Mouse (Mus musculus) regulatory T cell (primary cell): Measurements from ENCODE around the gene Sncb.
"Not testable (repeated sequence)": the region's sequence is repeated elsewhere in the genome, so short reads cannot be mapped to it uniquely, and the experiment has no call there.

ENCODE experiments used
- in situ Hi-C: fragments of 300-600 bp; cut with MboI, MseI; formaldehyde crosslinking; loops from one replicate; pipeline ENCODE4 v1.15.1; 2025; ENCODE audit warnings: high pct_unique_total_duplicates

Gene Sncb

DNA sequence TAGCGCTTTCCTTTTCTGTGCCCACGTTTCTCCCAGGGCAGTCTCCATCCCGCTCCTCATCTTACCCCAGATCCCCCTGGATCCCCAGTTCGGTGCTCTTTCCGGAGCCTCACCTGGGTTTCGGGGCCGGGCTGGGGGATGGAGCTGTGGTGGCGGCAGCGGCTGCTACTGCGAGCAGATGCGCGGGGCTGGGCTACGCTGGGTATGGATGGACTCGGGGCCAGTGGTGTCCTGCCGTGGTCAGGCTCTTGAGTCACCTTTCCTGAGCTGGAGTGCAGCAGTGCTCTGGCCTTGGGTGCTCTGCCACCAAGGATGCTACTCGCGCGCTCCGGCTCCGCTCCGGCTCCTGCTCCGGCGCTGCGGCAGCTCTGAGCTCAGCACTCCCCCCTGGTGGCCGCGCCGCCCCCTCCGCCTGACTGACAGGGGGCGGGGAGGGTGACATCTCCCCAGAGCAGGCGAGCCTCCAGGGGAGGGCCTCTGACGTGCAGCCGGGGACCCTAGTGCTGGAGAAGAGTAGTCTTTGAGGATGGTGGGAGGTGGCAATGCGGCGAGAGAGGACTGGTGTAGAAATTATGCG lies at the start of gene Sncb:
TSS of gene Sncb (minus strand) at position 404 of the 577 bp plus-strand sequence.
- in situ Hi-C loops = no loop called here

DNA sequence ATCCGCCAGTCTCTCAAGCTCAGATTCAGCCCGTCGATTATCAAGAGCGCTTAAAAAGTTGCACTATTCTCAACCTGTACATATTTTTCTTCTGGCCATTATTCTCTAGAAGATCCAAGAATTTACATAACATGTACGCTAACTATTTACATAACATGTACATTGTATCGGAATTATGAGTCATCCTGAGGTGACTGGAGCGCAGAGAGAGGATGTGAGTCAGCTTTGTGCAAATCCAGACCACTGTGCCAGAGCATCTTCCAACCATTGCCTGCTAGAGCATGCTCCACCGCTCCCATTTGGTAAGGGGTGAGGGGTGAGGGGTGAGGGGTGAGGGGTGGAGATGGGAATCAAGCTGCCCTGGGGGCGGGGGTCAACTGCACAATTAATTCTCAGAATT lies 47.0 kb upstream of the Sncb start:
- in situ Hi-C loops = no loop called here

DNA sequence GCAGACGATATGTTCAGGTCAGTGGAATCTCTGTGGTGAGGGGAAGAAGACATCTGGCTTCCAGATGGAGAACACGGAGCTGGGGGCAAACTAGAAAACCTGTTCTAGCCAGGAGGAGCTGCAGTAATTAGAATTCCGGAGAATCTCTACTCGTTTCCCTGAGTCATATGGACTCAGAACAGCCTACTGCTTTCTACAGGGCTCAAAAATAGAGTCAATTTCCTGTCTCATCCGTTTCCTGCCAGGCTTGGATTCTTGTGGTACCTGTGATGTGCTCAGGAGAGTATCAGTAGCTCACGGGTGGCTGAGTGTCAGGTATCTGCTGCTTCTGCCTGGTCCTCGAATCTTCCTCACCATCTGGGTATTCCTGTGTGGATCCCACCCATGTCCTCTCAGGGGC lies 45.1 kb upstream of the Sncb start:
- in situ Hi-C loops = no loop called here

DNA sequence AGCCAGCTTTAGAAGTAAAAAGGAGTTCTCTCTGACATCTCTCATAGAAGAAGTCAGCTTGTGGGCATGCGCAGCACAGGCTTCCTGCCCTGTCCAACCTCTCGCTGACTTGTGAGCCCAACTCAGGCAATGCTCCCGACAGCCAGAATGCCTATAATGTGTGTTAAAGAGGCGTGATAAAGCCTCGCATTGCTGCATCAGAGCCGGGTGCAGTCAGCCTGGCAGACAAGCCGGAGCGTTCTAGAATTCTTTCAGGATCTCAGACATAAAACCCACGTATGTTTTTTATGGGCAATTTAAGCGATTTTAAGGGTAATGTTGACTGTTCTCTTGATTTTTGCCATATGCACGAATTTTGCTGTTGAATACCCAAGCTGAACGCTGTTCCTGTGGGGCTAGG lies 41.7 kb upstream of the Sncb start:
- in situ Hi-C loops = no loop called here

DNA sequence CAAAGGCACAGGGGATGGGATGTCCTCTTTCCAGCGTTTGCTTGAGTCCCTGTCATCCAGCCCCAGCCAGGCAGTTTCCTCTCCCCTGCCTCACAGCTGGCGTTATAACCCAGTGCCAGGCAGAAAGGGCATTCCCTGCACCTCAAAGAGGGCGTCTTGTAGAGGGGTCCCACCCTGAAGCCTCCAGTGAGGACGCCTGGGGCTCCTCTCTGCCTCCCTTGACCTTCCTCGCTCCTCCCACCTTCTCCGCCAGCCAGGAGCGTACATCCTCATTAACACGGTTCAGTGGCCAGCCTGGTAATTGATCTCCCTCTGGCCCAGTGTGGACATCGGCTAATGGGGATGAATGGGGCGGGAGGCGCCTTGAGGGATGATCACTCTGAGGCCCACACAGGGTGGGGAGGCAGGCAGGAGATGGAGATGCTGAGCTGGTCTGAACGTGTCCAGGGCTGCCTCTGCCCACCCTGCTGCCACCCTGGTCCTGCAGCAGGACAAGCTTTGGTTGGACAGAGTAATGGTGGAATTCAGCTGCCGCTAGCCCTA lies 40.1 kb upstream of the Sncb start:
- in situ Hi-C loops = no loop called here

DNA sequence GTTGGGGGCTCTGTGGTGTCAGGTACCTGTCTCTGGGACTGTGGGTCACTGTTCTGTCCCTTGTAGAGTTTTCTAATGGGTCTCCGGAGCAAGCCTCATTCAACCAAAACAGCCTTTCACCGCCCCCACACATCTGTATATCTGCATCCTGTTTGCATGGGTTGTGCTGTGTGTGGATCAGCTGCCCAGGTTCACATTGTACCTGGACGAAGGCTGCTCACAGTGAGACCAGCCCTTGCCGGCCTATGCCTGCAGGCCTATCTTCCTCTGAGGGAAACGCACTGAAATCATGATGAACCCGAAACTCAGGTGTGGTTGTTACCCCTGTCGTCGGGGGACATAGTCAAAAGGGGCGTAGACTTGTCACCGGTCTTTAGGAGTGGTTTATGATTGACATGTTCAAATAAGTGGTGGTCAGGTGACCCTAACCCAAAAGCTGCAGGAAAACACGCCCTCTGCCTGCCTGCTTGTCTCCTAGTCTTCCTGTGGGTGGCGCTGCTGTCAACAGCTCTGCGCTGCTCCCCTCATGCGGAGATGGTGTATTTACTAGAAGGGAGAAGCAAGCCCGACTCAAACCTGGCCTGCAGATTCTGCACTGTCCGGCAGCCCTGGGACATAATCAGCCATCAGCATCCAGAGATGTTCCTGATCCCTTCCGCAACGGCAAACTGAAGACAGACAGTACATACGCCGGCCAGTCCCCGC lies 38.9 kb upstream of the Sncb start:
- in situ Hi-C loops = no loop called here

DNA sequence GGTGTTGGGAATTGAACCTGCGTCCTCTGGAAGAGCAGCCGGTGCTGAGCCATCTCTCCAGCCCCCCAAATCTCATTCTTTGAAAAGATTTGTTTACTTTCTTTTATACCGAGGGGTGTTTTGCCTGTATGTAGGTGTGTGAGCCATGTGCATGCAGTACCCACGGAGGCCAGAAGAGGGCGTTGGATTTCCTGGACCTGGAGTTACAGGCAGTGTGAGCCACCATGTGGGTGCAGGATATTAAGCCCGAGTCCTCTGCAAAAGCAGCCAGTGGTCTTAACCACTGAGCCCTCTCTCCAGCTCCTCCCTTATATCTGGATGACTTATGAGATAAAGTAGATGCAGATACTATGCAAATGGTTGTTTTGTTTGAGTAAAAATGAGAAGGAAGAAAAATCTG lies 36.6 kb upstream of the Sncb start:
- in situ Hi-C loops = loop anchor here (5.0 kb wide), 1 partner anchor 84 kb away; no protein-coding TSS in a partner anchor

DNA sequence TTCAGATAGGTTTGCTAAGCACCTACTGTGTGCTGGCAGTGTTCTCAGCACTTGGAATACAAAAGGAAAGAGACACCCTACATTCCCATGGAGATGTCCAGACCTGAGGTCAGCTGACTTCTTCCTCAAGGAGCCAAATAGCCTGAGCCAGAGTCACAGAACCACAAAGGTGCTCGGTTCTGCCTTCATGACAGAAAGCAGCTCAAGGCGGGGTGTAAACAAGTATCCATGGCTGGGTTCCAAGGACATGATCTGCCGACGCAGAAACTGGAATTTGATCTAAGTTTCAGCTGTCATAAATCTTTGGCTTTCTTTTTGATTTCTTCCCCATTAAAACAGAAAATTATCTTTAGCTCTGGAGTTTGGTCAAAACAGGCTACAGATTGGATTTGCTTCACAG lies 33.8 kb upstream of the Sncb start:
- in situ Hi-C loops = loop anchor here (5.0 kb wide), 1 partner anchor 87 kb away; no protein-coding TSS in a partner anchor

DNA sequence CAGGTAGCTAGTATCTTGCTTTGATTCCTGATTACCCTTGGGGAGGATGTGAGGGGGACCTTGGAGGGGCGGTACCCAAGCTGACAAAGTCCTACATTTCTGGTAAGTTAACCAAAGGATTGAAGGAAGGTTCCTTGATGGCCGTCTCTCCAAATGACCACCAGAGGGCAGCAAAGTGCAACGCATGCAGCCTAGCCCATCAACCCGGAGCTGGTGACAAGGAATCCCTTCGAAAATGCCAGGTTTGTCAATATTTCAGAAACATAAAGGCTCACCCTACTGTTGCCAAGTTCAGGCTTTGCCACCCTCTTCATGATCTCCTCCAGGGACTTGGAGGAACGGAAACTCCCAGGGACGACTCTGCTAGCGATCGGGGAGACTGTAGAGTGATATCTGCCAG lies 33.3 kb upstream of the Sncb start:
- in situ Hi-C loops = loop anchor here (5.0 kb wide), 3 partner anchors 88 to 373 kb away; no protein-coding TSS in a partner anchor

DNA sequence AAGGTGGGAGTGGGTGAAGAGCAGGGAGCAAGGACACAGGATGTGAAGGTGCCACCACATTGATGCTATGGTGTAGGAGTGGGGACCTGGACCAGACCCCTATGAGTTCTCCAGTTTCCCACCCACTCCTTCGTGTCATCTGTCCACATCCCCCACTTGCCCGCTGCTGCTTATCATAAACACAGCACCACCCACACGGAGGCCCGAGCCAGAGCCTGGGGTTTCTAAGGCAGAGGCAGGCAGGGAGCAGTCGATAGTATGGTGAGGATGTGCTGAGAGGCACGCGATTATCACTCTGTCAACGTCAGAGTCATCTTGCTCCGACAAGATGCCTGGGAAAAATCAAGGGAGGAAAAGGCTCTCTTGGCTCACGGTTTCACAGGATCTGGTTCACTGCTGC lies 32.3 kb upstream of the Sncb start:
- in situ Hi-C loops = loop anchor here (5.0 kb wide), 2 partner anchors 164 to 374 kb away; no protein-coding TSS in a partner anchor

DNA sequence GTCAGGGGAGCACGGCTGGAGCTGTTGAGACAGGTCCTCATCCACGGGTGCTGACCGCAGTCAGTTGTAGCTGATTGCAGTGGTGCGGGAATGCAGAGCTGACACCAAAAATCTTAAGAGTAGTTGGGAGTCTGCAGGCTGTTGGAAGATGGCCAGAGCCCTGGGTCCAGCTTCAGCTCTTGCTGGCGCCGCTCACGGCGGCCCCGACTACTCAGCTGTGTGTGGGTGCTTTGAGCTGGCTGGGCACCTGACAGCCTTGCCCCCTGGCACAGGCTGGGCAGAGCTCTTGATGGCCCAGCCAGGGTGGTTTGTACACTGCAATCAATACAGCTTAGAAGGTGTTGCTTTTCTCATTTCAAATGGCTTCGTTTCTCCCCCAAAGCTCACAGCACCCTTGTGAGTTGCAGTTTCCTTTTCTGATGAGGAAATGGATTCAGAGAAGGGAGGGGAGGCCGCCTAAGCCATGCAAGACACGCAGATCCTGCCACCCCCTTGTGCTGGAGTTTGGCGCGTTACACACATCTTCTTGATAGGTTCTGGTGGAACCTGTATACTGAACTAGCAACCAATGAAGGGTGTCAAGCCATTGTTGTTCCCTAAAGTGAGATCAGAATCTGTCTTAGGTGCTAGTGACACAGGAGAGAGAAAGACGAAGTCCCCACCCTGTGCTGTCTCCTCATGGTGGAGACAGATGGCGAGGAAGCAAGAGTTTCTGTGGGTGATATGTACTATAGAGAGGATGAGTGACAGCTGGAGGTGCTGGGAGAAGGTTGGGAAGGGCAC lies 31.7 kb upstream of the Sncb start:
- in situ Hi-C loops = loop anchor here (5.0 kb wide), 2 partner anchors 164 to 374 kb away; no protein-coding TSS in a partner anchor

DNA sequence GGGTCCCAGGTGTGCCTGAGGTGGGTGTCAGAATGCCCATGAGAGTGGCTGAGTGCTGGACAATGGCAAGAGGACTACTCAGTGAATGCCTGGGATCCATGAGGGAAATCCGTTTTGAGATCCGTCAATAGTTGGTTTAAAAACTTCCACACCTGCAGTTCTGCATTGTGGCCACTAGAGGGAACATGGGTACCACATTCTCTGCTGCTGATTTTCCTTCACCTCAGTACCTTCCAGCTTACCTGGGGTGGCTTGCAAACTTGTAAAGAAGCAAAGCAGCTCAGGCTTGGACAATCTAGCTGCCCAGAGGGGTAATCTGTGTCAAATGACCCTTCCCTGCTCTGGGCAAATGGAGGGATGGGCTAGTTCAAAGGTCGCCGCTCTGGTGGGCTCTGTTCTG lies 31.0 kb upstream of the Sncb start:
- in situ Hi-C loops = loop anchor here (5.0 kb wide), 2 partner anchors 165 to 375 kb away; no protein-coding TSS in a partner anchor

DNA sequence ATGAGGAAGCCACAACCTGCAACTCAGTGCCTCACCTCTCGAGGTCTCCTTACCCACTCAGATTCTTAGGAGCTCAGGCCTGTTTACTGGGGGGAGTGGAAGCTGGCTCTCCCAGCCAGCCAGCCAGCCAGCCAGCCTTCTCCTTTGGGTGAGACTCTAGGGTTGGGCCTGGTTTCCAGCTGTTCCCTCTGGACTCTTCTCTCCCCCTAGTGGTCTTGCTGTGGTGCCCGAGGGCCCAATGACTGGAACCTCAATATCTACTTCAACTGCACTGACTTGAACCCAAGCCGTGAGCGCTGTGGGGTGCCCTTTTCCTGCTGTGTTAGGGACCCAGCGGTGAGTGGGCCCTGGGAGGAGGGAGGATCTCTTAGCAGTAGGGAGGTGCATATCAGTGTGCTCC lies 28.4 kb upstream of the Sncb start:
- in situ Hi-C loops = loop anchor here (5.0 kb wide), 2 partner anchors 167 to 377 kb away; no protein-coding TSS in a partner anchor

DNA sequence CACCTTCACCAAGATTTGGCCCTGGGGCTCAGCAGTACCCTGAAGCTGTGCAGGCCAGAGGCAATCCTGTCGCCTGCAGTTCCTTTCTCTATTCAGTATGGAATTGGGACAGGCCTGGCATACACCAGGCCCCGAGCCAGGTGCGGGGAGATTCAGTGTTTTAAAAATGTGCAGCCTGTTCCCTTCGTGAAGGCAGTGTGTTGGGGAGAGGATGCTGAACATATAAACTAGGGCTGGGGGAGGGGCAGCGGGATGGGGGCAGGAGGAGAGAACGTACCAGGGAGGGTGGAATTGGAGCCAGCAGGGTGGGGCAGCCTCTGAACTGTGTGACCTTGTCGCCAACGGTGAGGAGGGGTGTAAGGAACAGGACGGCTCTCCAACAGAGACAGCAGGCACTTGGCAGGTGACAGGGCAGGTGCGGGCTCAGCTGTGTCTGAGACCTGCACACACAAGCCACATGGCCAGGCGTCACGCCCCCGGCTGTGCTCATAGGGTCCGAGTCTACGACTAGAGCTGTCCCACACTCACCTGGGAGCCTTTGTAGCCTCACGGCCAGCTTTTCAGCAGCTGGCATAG lies 27.7 kb upstream of the Sncb start:
- in situ Hi-C loops = no loop called here

DNA sequence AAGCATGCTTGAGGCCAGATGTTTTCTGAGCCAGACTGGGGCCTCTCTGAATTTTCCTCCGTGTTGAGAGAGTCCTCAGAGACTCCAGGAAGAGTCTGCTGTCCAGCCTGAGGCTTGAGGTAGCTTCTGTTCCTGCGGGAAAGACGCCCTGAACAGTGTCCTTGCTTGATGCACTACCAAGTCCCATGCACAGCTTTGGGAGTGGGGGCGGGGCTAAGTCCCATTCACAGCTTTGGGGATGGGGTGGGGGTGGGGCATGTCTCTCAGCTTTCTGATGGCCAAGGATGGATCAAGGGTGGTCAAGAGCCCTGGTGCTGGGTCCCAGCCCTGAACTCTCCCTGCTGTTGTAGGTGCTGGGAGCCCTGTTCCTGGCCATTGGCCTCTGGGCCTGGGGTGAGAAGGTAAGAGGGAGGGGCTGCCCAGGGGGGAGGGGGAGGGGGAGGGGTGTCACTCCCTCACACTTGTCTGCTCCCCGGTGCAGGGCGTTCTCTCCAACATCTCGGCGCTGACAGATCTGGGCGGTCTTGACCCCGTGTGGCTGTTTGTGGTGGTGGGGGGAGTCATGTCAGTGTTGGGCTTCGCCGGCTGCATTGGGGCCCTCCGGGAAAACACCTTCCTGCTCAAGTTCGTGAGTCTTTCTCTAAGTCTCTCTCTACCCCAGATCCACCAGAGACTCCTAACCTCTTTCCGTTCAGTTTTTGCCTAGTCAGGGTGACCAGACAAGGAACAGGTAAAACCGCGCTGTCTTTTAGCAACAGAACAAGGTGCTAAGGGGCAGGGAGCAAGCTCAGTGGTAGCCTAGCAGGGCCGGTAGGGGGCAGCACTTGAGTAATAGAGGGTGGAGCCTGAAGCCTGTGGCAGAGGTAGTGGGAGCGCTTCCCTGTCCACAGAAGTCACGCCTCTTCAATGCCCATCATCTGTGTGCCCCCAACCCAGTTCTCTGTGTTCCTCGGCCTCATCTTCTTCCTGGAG lies 26.1 kb upstream of the Sncb start:
- in situ Hi-C loops = no loop called here

DNA sequence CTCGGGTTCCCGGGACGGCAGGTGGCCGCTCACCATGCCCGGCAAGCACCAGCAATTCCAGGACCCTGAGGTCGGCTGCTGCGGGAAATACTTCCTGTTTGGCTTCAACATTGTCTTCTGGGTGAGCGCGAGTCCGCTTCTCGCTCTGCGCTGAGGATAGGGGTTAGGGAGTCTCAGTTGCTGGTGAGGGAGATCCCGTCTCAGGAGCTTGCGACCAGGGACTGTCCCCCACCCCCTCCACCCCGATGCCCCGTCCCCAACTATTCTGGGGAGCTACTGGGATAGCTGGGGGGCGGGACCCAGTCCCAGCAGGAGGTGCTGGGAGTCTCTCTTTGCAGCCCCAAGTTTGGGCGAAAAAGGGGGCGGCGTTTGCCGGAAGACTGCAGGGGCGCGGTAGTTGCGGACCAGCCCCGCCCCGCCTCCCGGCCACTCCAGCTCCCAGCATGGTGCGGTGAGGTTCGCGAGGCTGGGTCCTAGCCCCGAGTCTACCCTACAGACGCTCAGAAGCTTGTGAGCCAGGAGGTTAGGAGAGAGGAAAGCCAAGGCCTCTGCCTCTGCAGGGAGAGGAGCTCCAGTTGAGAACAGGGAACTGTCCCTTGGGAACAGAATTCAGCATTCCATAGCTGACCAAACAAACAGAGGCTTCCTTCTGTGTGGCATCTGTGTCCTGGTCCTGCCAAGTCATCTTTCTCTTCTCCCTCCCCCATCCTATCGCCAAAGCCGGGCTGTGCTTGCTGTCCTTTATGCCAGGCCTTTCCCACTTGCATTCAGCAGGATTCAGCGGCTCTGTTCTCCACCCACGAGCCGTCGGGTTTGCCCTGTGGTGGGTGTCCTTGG lies 23.4 kb upstream of the Sncb start:
- in situ Hi-C loops = no loop called here

DNA sequence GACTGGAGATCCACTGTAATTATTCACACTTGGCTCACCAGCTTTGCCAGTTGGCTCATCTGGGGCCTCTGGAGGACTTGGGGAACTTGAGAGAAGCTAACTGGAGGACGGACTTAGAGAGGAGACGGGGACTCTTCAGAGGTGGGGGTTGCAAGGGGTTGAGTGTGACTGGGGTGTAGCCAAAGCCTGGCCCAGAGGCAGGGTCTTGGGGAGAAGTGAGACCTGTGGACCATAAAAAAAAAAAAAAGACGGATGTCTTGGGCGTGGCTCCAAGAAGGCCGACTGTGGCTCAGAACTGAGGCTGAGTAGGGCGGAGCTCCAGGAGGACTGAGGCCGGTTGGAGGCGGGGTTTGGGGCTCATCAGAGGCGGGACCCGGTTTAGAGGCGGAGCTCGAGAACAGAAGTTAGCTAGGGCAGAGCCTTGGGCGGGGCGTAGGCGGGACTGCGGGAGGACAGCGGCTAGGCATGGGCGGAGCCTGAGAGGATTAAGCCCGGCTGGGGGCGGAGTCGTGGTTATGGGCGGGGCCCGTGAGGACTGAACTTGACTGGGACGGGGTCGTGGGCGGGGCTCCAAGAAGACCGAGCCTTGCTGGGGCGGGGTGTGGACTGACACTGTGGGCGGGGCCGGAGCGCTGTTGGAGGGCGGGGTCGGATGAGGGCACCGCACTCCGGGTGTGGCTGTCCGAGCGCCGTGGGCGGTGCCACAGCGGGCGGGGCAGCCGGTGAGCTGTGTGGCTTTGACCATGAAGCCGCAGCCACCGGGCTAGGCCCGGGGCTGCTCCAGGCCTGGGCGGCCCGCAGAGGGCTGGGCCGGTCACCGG lies 22.6 kb upstream of the Sncb start, which contains the start of gene Tspan17:
TSS of gene Tspan17 (plus strand) at position 638 of the 821 bp plus-strand sequence.
- in situ Hi-C loops = no loop called here

DNA sequence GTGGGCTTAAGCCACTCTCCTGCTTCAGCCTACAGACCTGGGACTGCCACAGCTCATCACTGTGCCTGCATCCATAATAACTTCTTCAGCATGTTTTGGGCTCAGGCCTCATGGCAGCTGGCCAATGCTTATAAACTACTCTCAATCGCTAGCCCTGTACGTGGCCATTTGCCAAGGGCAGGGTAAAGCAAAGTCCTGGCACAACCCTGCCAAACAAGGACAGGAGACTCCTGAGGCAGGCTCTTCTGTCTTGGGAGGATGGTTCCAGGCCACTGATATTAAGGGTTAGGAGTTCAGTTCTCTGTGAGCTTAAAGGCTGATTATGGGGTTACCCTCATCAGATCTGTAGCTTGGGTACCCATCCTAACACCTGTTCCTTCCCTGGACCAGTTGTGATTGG lies 21.2 kb upstream of the Sncb start:
- in situ Hi-C loops = not testable (repeated sequence)

DNA sequence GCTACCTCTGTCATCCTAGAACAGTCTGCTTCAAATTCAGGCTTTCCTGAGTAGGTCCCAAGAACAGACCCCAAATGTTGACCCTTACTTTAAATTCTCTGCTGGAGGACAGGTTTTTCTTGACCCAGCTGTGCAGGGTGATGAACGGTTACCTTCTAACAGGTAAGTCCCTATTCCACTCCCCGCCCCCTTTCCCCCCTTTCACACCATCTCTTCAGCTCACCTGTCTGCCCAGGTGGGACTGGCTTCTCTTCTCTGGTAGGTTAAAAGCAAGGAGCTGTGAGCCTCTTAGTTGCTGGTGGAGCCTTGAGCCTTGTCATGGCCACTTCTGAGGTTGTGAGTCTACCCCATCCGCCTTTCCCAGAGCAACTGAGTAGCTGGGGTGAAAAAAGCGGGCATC lies 17.3 kb upstream of the Sncb start, which contains the start of gene Eif4e1b:
TSS of gene Eif4e1b (plus strand) at position 301 of the 400 bp plus-strand sequence.
- in situ Hi-C loops = no loop called here
